Mouse (Mus musculus): ENCODE measurements at regions not wholly inside any gene's neighbourhood (a gene's known extent, or its start where the extent isn't known, plus 50 kb on each side); places are given as distances from the start of the nearest gene placed in this dataset.

GRCm38 (mm10) chr6:51150486-51150885, 282.0 kb upstream of the Nfe2l3 start:
- no peak overlapping the region for H3K27ac ChIP-seq (ENCODE audit: low read depth, low read length)
- no peaks in the 10 kb centered on the region for H3K9me3 ChIP-seq (ENCODE audit: low read length)
- no peaks in the 10 kb centered on the region for H3K36me3 ChIP-seq (ENCODE audit: insufficient read depth)
- no peak for TF ChIP-seq CTCF (IDR thresholded peaks at IDR 0.05; ENCODE audit: low read depth)
- no peaks in the 10 kb centered on the region for H3K27me3 ChIP-seq (ENCODE audit: insufficient read depth, low read length)
- no peaks in the 10 kb centered on the region for H3K4me1 ChIP-seq (ENCODE audit: insufficient read depth)
- H3K4me3 ChIP-seq (ENCODE audit: low read depth, low read length): no peak overlapping the region
- no peak overlapping the region for H3K4me2 ChIP-seq (ENCODE audit: low read depth)
- H3K9ac ChIP-seq: no peak overlapping the region
- DNase-seq: no peak
- ATAC-seq: no peak
- WGBS: 84% methylated on average over 7 of the region's 7 CpGs

- 65% methylated on average over 2 of the region's 2 CpGs for WGBS
- H3K4me3 ChIP-seq (ENCODE audit: low read depth, low read length): no peak overlapping the region
- no peak overlapping the region for H3K27ac ChIP-seq (ENCODE audit: low read depth, low read length)
- no peaks in the 10 kb centered on the region for H3K36me3 ChIP-seq (ENCODE audit: insufficient read depth)
- no peak overlapping the region for H3K9ac ChIP-seq
- H3K4me2 ChIP-seq (ENCODE audit: low read depth): no peak overlapping the region
- H3K27me3 ChIP-seq (ENCODE audit: insufficient read depth, low read length): no peaks in the 10 kb centered on the region
- DNase-seq: no peak
- H3K9me3 ChIP-seq (ENCODE audit: low read length): no peaks in the 10 kb centered on the region
- ATAC-seq: no peak
- no peak for TF ChIP-seq CTCF (IDR thresholded peaks at IDR 0.05; ENCODE audit: low read depth)
- no peaks in the 10 kb centered on the region for H3K4me1 ChIP-seq (ENCODE audit: insufficient read depth)
Observed at GRCm38 (mm10) chr6:51150916-51151315, 281.6 kb upstream of the Nfe2l3 start.

GRCm38 (mm10) chr6:51156836-51157370, 275.6 kb upstream of the Nfe2l3 start:
- Histone ChIP-seq H3K9me3 (ENCODE audit: low read length) (no peaks in the 10 kb centered on the region), H3K27me3 (ENCODE audit: insufficient read depth, low read length) (no peaks in the 10 kb centered on the region), H3K36me3 (ENCODE audit: insufficient read depth) (no peaks in the 10 kb centered on the region), H3K27ac (ENCODE audit: low read depth, low read length) (no peak overlapping the region), H3K9ac (no peak overlapping the region), H3K4me2 (ENCODE audit: low read depth) (no peak overlapping the region), H3K4me3 (ENCODE audit: low read depth, low read length) (no peak overlapping the region), H3K4me1 (ENCODE audit: insufficient read depth) (no peaks in the 10 kb centered on the region)
- no peak for DNase-seq
- TF ChIP-seq CTCF (IDR thresholded peaks at IDR 0.05; ENCODE audit: low read depth): no peak
- 73% methylated on average over 8 of the region's 8 CpGs for WGBS
- ATAC-seq: no peak

- 91% methylated on average over 6 of the region's 6 CpGs for WGBS
- no peak for TF ChIP-seq CTCF (IDR thresholded peaks at IDR 0.05; ENCODE audit: low read depth)
- ATAC-seq: no peak
Observed at GRCm38 (mm10) chr6:51161149-51161548, 271.3 kb upstream of the Nfe2l3 start.

GRCm38 (mm10) chr6:51162208-51163082, 270.0 kb upstream of the Nfe2l3 start:
- Histone ChIP-seq H3K36me3 (ENCODE audit: insufficient read depth) (no peaks in the 10 kb centered on the region), H3K9me3 (ENCODE audit: low read length) (no peaks in the 10 kb centered on the region), H3K4me2 (ENCODE audit: low read depth) (no peak overlapping the region), H3K27ac (ENCODE audit: low read depth, low read length) (no peak overlapping the region), H3K4me1 (ENCODE audit: insufficient read depth) (no peaks in the 10 kb centered on the region), H3K27me3 (ENCODE audit: insufficient read depth, low read length) (no peaks in the 10 kb centered on the region), H3K4me3 (ENCODE audit: low read depth, low read length) (no peak overlapping the region), H3K9ac (no peak overlapping the region)
- no peak for TF ChIP-seq CTCF (IDR thresholded peaks at IDR 0.05; ENCODE audit: low read depth)
- 18% methylated on average over 14 of the region's 14 CpGs for WGBS
- no peak for ATAC-seq
- no peak for DNase-seq

More at GRCm38 (mm10) chr6:51161149-51161548, 271.3 kb upstream of the Nfe2l3 start:
- H3K9ac ChIP-seq: no peak overlapping the region
- no peak overlapping the region for H3K4me3 ChIP-seq (ENCODE audit: low read depth, low read length)
- DNase-seq: no peak
- no peaks in the 10 kb centered on the region for H3K4me1 ChIP-seq (ENCODE audit: insufficient read depth)
- no peaks in the 10 kb centered on the region for H3K9me3 ChIP-seq (ENCODE audit: low read length)
- no peak overlapping the region for H3K4me2 ChIP-seq (ENCODE audit: low read depth)
- H3K36me3 ChIP-seq (ENCODE audit: insufficient read depth): no peaks in the 10 kb centered on the region
- H3K27ac ChIP-seq (ENCODE audit: low read depth, low read length): no peak overlapping the region
- no peaks in the 10 kb centered on the region for H3K27me3 ChIP-seq (ENCODE audit: insufficient read depth, low read length)

GRCm38 (mm10) chr6:51163266-51163665, 269.2 kb upstream of the Nfe2l3 start:
- Histone ChIP-seq H3K27me3 (ENCODE audit: insufficient read depth, low read length) (no peaks in the 10 kb centered on the region), H3K36me3 (ENCODE audit: insufficient read depth) (no peaks in the 10 kb centered on the region), H3K4me1 (ENCODE audit: insufficient read depth) (no peaks in the 10 kb centered on the region), H3K9ac (no peak overlapping the region), H3K4me2 (ENCODE audit: low read depth) (no peak overlapping the region), H3K4me3 (ENCODE audit: low read depth, low read length) (no peak overlapping the region), H3K27ac (ENCODE audit: low read depth, low read length) (no peak overlapping the region), H3K9me3 (ENCODE audit: low read length) (no peaks in the 10 kb centered on the region)
- ATAC-seq (no peak), DNase-seq (no peak)
- WGBS: 48% methylated on average over 5 of the region's 5 CpGs
- TF ChIP-seq CTCF (IDR thresholded peaks at IDR 0.05; ENCODE audit: low read depth): no peak

- H3K27me3 ChIP-seq (ENCODE audit: insufficient read depth, low read length): peaks cover 4% of the 10 kb centered on the region; the same call in 1 of the 2 replicates
- no peaks in the 10 kb centered on the region for H3K36me3 ChIP-seq (ENCODE audit: insufficient read depth)
- no peak overlapping the region for H3K4me2 ChIP-seq (ENCODE audit: low read depth)
- no peaks in the 10 kb centered on the region for H3K4me1 ChIP-seq (ENCODE audit: insufficient read depth)
- no peak for ATAC-seq
- no peak for DNase-seq
- H3K4me3 ChIP-seq (ENCODE audit: low read depth, low read length): no peak overlapping the region
- H3K27ac ChIP-seq (ENCODE audit: low read depth, low read length): no peak overlapping the region
- H3K9ac ChIP-seq: no peak overlapping the region
- 82% methylated on average over 4 of the region's 4 CpGs for WGBS
- TF ChIP-seq CTCF (IDR thresholded peaks at IDR 0.05; ENCODE audit: low read depth): no peak
- H3K9me3 ChIP-seq (ENCODE audit: low read length): no peaks in the 10 kb centered on the region
Observed at GRCm38 (mm10) chr6:51163882-51164281, 268.6 kb upstream of the Nfe2l3 start.

All from forebrain, postnatal 0 days (tissue).